Mouse (Mus musculus): ENCODE measurements around the gene Ifnar1. TPM values are rescaled to one million over a fixed set of nuclear protein-coding genes. Genes with fewer than 3 reads are reported as not detected.
A peak's percentile ranks its signal among the peaks of the same experiment; 100 is the strongest.
"Not testable (repeated sequence)": the region's sequence is repeated elsewhere in the genome, so short reads cannot be mapped to it uniquely, and the experiment has no call there.

Ifnar1 gene
- total RNA-seq, 2 experiments from 2014 or later, result 16.3 to 22.2 TPM

GRCm38 (mm10) chr16:91495501-91495900 lies 10.5 kb downstream of the Ifnar1 start:
- ATAC-seq (replicated peaks; ENCODE audit: low FRiP score, low TSS enrichment, poor library complexity, severe bottlenecking), result no peak

DNA sequence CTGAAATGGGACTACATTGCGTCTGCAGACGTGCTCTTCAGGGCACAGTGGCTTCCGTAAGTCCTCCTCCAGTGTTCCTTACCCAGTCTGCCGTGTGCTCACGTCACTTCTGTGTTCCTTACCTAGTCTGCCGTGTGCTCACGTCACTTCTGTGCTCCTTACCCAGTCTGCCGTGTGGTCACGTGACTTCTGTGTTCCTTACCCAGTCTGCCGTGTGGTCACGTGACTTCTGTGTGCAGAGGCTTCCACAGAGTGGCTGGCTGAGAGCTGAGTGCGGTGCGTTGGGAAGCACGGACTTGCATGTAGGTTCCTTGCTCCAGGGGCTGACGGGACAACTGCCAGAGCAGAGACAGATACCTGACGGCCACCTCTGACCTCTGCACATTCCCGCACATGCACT lies 11.2 kb downstream of the Ifnar1 start:
- no peak for ATAC-seq (replicated peaks; ENCODE audit: low FRiP score, low TSS enrichment, poor library complexity, severe bottlenecking)

GRCm38 (mm10) chr16:91496766-91497165 lies 11.7 kb downstream of the Ifnar1 start:
- no peak for ATAC-seq (replicated peaks; ENCODE audit: low FRiP score, low TSS enrichment, poor library complexity, severe bottlenecking)

- ATAC-seq (replicated peaks; ENCODE audit: low FRiP score, low TSS enrichment, poor library complexity, severe bottlenecking), result no peak
These were observed 13.0 kb downstream of the Ifnar1 start for GRCm38 (mm10) chr16:91498041-91498440.

- no peak for ATAC-seq (replicated peaks; ENCODE audit: low FRiP score, low TSS enrichment, poor library complexity, severe bottlenecking)
These were observed 19.7 kb downstream of the Ifnar1 start for GRCm38 (mm10) chr16:91504701-91505100.

- ATAC-seq (replicated peaks; ENCODE audit: low FRiP score, low TSS enrichment, poor library complexity, severe bottlenecking), result peak; percentile 77
These were observed 20.1 kb downstream of the Ifnar1 start for GRCm38 (mm10) chr16:91505116-91505601.

- ATAC-seq (replicated peaks; ENCODE audit: low FRiP score, low TSS enrichment, poor library complexity, severe bottlenecking), result no peak
These were observed 21.4 kb downstream of the Ifnar1 start for GRCm38 (mm10) chr16:91506396-91506795.

DNA sequence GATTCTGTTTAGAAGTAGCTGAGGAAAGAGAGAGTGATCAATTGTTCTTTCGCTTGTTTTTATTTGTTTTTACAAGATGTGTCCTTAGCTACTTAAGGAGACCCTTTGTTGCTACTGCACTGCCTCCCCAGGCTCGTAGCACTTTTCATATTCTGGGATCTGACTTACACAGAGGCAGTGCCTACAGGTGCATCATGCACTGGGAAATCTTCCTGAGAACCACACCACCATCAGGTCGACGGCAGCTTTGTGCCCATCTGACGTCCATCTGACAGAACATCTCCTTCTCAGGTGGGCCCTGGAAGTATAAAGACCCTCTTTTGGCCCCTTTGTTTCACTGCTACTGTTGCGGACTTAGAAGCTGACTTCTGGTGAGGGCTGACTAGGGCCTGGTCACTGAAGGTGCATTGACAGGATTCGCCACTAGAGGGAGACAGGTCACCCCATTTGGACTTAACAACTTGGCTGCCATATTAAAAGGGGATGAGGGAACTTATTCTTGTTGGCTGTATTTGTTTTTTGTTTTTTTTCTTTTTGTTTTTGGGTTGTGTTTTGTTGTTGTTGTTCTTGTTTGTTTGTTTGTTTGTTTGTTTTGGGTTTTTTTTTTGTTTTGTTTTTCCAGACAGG lies 27.2 kb downstream of the Ifnar1 start:
- peak; percentile 48 for ATAC-seq (replicated peaks; ENCODE audit: low FRiP score, low TSS enrichment, poor library complexity, severe bottlenecking)

DNA sequence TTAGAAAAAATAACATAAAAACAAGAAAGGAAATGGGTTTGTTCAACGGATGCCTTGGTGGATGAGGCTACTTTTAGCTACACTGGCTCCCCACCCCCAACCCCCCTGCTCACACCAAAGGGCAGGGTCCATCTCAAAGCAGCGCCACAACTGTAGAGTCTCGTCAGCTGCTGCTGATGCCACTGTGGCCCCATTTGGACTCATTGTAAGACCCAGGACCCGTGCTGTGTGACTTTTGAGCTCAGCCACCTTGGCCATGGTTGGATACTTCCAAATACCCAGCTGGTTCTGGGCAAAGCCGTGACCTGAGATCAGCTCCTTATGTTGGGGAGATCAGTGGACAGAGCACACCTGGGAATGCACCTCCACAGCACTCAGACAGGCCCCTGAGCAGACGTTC lies 28.1 kb downstream of the Ifnar1 start:
- no peak for ATAC-seq (replicated peaks; ENCODE audit: low FRiP score, low TSS enrichment, poor library complexity, severe bottlenecking)

GRCm38 (mm10) chr16:91517020-91517419 lies 32.0 kb downstream of the Ifnar1 start:
- ATAC-seq (replicated peaks; ENCODE audit: low FRiP score, low TSS enrichment, poor library complexity, severe bottlenecking), result peak; percentile 94

DNA sequence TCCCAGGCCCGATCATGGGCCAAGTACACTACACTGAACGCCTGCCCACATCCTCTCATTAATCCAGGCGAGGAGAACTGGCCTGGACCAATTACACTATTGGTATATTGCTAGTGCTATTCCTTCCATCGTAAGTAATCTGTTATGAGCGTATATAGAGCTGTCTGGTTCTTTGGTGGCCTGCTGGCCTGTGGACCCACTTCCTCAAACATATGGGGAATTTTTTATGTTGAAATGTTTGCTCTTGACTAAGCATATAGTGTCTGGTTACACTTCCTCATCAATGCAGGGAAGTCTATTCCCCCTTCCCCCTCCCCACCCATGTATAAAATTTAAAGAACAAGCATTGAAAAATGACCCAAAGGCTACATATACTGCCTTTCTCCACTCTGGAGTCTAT lies 37.0 kb downstream of the Ifnar1 start:
- ATAC-seq (replicated peaks; ENCODE audit: low FRiP score, low TSS enrichment, poor library complexity, severe bottlenecking), result no peak

GRCm38 (mm10) chr16:91522479-91523309 lies 37.7 kb downstream of the Ifnar1 start:
- ATAC-seq (replicated peaks; ENCODE audit: low FRiP score, low TSS enrichment, poor library complexity, severe bottlenecking), result no peak

DNA sequence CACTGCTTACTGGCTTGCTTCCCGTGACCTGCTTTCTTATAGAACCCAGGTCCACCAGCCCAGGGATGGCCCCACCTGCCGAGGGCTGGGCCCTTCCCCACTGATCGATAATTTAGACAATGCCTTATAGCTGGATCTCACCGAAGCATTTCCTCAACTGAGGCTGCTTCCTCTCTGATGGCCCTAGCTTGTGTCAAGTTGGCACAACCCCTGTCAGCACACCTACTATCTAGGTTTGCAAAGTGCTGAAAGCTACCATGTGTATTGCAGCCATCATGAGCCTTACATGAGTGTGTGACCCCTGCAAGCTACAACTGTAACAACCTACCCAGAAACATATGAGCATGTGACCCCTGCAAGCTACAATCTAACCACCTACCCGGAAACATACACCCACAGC lies 39.2 kb downstream of the Ifnar1 start:
- ATAC-seq (replicated peaks; ENCODE audit: low FRiP score, low TSS enrichment, poor library complexity, severe bottlenecking), result no peak

DNA sequence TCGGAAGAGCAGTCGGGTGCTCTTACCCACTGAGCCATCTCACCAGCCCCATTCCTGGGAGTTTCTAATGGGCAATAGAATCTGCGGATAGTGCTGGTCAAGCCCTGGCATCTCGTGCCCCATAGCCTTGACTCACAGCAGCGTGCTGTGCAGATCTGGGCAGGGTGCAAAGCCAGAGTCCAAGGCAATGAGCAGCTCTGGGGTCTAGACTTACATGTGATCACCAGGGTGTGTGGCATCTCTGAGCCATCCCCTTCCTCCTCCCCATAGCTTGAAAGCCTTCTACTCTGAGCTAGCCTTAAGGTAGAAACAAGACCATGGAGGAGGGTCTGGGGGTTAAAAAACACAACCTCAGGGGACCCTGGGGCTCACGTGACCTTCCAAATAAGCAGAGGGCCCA lies 41.2 kb downstream of the Ifnar1 start:
- ATAC-seq (replicated peaks; ENCODE audit: low FRiP score, low TSS enrichment, poor library complexity, severe bottlenecking), result no peak

DNA sequence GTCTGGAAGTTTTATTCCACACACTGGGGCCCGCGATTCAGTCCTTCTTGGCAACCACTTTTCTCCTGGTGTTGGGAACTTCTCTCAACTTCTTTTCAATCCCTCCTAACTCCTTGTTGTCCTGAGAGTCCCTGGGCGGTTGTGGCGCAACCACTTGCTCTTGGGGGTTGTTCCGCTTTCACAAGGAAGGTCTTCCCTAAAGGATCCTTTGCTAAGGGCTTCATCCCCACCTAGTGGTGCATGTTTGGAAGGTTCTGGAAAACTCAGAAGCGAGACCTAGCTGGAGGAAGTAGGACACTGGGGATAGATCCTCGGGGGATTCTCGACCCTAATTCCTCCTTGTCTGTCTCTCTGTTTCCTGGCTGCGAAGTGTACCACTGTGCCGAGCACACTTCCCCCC lies 42.0 kb downstream of the Ifnar1 start:
- ATAC-seq (replicated peaks; ENCODE audit: low FRiP score, low TSS enrichment, poor library complexity, severe bottlenecking), result no peak

DNA sequence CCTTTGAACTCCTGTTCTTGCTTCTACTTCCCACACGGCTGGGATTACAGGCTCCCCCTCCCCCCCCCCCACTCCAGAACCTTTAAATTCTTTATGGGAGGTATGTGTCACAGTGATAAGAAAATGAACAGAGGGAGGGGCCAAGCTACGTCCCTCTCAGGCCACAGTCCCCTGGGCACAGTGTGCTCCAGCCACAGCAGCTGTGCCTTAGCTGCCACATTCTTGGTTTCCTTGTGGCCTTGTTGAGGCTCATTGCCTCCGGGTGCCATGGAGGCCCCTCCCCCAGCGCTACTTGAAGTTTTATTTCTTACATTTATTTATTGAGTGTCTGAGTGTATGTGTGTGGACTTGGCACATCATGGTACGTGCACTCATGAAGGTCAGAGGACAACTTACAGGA lies 42.5 kb downstream of the Ifnar1 start:
- peak; percentile 53 for ATAC-seq (replicated peaks; ENCODE audit: low FRiP score, low TSS enrichment, poor library complexity, severe bottlenecking)

DNA sequence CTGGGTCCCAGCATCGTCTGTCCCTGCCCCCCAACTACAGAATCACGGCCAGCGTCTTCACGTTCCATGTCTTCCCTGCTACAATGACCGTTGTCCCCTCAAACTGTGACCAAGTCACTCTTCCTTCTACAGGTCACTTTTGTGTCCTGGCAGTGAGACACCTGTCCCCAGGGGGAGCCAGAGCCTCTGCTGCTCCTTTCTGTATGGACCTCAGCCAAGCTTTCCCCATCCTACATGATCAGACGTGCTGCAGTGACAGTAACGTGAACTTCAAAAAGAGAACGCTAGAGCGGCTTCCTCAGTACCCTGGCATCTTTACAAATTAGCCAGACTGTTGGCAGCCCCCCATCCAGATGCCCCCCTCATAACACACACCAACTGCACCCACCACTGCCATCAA lies 43.5 kb downstream of the Ifnar1 start:
- ATAC-seq (replicated peaks; ENCODE audit: low FRiP score, low TSS enrichment, poor library complexity, severe bottlenecking), result no peak

- not testable (repeated sequence) for ATAC-seq (replicated peaks; ENCODE audit: low FRiP score, low TSS enrichment, poor library complexity, severe bottlenecking)
These were observed 45.8 kb downstream of the Ifnar1 start for GRCm38 (mm10) chr16:91530830-91531229.

DNA sequence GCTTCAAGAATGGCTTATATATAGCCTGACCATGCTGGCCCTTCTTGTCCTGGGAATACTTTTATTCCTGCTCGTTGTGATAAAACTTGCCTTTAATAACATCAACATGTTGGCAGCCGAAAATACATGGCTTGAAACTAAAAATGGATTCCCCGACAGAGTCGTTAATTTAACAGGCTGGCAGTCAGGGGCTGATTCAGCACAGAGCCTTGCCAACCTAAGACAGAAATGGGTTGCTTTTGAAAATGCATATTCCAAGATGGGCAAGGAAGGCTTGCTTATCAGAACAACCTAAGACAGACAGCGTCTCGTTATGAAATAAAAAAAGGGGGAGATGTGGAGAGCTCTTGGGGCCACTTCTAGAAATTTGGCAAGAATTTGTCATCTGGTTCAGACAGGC lies 46.8 kb downstream of the Ifnar1 start:
- ATAC-seq (replicated peaks; ENCODE audit: low FRiP score, low TSS enrichment, poor library complexity, severe bottlenecking), result no peak

DNA sequence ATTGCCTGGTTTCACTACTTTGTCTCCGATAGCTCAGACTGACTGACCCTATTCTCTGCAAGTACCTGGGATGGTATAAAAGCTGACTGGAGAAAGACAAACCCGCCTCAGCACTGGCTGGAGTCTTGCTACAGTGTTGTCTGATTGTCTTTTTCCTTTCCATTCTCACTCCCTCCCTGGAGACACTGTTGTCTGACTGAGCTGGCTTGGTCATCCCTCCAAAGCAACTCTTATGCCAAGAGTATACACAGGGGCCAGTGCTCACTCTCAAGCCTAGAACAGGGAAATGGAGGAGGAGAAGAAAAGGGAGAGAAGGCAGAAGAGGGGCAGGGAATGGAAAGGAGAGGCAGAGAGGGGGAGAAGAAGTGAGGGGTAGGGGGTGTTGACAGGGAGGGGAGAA lies 47.4 kb downstream of the Ifnar1 start:
- ATAC-seq (replicated peaks; ENCODE audit: low FRiP score, low TSS enrichment, poor library complexity, severe bottlenecking), result no peak
